Mouse (Mus musculus) CH12.LX (cell line): ENCODE data around the gene Mycbp.

ENCODE experiments used
- CHD2 ChIP-seq: IDR thresholded peaks from 2 replicates; pipeline ENCODE4 v1.6.1; 2011; ENCODE audit warnings: low read length, improper control_type of control experiment
- CTCF ChIP-seq, 2 experiments: IDR thresholded peaks in 1 of 2; conservative IDR thresholded peaks in 1 of 2; 2 replicates each; pipeline ENCODE4 v1.5.1; 2011 to 2012; ENCODE audit warnings: low read depth in 2 of 2, low read length in 2 of 2, improper control_type of control experiment in 1 of 2, inconsistent platforms in 1 of 2, mild to moderate bottlenecking in 1 of 2, moderate library complexity in 1 of 2
- E2F4 ChIP-seq: IDR thresholded peaks from 2 replicates; pipeline ENCODE4 v1.6.1; 2011; ENCODE audit warnings: low read depth, low read length, improper control_type of control experiment; ENCODE audit not compliant: insufficient replicate concordance
- POLR2A ChIP-seq: IDR thresholded peaks from 2 replicates; pipeline ENCODE4 v1.6.1; 2011; ENCODE audit warnings: low read depth, mild to moderate bottlenecking, improper control_type of control experiment, low read length
- RAD21 ChIP-seq: IDR thresholded peaks from 2 replicates; pipeline ENCODE4 v1.6.1; 2011; ENCODE audit warnings: low read depth, mild to moderate bottlenecking, low read length, improper control_type of control experiment, moderate library complexity
- SIN3A ChIP-seq: IDR thresholded peaks from 2 replicates; pipeline ENCODE4 v1.6.1; 2012; ENCODE audit warnings: low read length, improper control_type of control experiment, inconsistent platforms
- ZC3H11A ChIP-seq: IDR thresholded peaks from 2 replicates; pipeline ENCODE4 v1.6.1; 2012; ENCODE audit warnings: low read depth, mild to moderate bottlenecking, inconsistent platforms, low read length, improper control_type of control experiment

DNA sequence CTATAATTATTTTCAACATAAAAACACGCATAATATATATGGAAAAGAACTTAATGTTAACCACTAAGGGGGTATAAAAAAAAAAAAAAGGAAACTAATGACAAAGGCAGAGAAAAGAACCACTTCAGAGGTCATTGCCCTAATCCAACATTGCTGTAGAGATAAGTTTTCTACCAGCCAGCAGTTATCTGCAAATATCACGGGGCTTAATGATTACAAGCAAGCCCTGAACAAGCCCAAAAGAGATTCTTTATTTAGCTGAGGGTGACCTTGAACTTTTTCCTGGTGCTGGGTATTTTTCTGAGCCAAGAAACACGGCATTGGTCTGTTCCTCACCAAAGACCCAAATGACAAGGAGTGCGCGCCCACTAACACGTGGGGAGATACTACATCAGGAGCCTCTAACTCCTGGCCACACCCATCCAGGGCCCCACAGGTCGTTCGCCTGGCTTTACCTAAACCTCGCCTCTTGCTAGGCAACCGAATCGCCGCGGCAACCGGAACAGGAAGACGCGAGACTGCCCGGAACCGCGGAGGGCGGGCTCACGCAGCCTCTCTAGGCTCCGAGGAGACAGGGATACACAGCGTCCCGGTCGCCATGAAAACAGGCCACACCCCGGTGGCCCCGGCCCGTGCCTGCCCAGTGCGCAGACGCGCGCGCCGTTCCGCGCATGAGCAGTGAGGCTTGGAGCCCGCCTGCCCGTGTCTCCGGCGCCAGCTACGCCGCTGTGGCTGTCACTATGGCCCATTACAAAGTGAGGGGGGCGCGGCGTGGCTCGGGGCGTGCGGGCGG lies at the start of gene Mycbp:
- TF ChIP-seq CHD2 (no peak), RAD21 (no peak), ZC3H11A (no peak), CTCF (conservative IDR thresholded peaks at IDR 0.05 in 1 of 2, IDR thresholded peaks at IDR 0.05 in 1 of 2; ENCODE audit: low read depth in 2 of 2, low read length in 2 of 2) (no peak), SIN3A (peak; percentile 96), POLR2A (peak; percentile 73), E2F4 (no peak)
